Mouse (Mus musculus) brain, embryonic 14.5 days (tissue): ENCODE data around the gene Mbl2.

ENCODE experiments used
- CTCF ChIP-seq: fragments of 200-500 bp; IDR thresholded peaks from 2 replicates; pipeline ENCODE4 v1.5.1; 2012; ENCODE audit warnings: inconsistent platforms, mild to moderate bottlenecking, moderate library complexity, borderline replicate concordance; ENCODE audit not compliant: insufficient read depth, insufficient read length; ENCODE audit errors: extremely low read depth
- POLR2A ChIP-seq: fragments of 200-500 bp; IDR thresholded peaks from 2 replicates; pipeline ENCODE4 v1.6.1; 2012; ENCODE audit warnings: mild to moderate bottlenecking, inconsistent platforms, borderline replicate concordance; ENCODE audit not compliant: poor library complexity, insufficient read depth, insufficient read length, severe bottlenecking; ENCODE audit errors: extremely low read depth

- TF ChIP-seq CTCF (no peak), POLR2A (no peak)
Observed at GRCm38 (mm10) chr19:30234416-30234815, 1.7 kb downstream of the Mbl2 start.
